Mouse (Mus musculus): Measurements from ENCODE around the gene Fbxo11.

DNA sequence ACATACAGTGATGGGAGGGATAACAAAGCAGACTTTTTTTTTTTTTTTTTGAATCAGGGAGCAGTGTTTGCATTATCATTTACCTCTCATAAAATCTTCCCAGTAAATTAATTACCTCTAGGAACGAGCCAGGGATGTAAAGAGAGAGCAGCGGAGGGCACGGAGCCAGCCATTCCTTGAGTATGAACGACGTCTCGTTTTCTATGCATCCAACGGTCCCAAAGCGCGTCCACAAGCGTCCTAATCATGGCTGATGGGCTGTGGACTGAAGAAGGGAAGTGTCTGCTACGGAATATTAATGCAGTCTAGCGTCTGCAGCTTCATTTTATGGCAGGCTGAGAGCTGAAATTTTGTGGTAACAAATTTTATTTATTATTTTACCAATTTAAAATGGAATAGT lies 29.2 kb upstream of the Fbxo11 start:
- TF ChIP-seq CTCF (IDR thresholded peaks at IDR 0.05; ENCODE audit: low read depth) (no peak), EP300 (IDR thresholded peaks at IDR 0.05; ENCODE audit: low read depth) (no peak)
